Mouse (Mus musculus): ENCODE data around the gene Chst11.

Chst11 gene

DNA sequence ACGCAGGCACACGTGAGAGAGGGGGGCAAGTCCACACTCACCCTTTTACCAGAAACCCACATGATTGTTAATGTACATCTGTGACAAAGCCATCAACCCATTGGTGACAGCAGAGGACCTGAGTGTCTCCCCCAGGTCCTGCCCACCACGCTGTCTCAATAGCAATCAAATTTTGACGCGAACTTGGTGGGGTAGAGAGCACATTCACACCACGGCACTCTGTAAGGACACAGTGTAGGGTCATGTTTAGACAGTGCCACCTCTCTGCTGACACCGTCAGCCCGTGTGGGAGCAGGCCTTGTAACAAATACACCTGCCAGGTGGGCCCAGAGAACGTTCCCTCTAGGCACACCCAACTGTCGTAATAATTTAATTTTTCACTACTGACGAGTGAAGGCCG, 224.1 kb downstream of the Chst11 start:
- no peak for DNase-seq (ENCODE audit: low read depth, low spot score)

DNA sequence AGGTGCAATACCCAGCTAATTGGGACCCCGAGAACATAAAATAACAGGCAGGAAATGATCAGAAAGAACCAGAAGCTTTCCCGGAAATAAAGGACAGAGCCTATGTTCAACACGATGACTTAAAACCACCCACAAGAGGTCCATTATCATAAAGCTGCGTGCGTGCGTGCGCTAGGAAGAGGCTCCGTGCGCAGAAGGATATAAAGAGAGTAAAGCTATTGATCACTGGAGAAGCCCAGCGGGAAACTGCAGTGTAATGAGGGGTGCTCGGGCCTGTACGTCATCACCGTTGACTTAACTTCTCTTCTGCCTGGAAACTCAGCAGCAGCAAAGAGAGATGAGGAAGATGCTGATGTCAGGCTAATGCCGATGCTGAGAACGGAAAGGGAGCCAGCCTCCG, 224.8 kb downstream of the Chst11 start:
- DNase-seq (ENCODE audit: low read depth, low spot score): no peak

DNA sequence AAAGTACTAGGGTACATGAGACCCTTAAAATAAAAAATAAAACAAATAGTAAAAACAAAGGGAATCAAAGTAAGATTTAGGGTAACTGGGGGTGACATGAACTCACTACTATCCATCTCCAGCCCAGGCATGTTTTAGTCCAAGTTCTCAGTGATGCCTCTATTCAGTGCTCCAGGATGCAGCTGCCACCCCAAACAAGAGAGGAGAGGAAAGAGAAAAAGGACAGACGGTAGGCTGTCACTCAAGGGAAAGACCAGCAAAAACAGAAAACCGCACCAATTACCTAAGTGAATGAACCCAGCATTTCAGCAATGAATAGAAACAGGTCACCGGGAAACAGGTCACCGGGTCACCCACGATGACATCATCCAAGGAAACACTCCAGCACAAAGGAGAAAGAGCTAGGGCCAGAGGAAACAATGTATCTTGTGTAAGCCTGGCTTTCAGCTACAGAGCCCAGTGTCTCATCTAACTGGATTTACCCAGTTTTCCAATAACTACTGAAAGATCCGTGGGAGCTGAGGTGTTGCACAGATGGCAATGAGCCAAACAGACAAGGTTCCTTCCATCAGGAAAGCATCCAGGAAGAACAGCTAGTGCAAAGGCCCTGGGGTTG, 225.8 kb downstream of the Chst11 start:
- no peak for DNase-seq (ENCODE audit: low read depth, low spot score)

DNA sequence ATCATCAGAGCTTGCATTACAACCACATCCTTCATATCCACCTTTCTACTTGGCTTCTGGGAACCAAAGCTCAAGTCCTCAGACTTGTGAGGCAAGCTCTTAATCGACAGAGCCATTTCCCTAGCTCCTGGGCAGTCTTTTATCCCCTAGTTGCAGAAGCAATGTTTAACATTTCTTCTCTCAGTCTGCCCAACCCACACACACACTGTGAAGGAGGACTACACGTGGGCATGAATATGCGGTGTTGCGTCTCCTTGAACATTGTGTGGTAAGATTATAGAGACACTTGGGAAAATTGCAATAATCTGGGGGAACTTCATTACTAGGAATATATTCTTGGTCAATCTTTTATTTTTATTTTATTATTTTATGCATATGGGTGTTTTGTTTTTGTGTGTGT, 227.3 kb downstream of the Chst11 start:
- no peak for DNase-seq (ENCODE audit: low read depth, low spot score)

DNA sequence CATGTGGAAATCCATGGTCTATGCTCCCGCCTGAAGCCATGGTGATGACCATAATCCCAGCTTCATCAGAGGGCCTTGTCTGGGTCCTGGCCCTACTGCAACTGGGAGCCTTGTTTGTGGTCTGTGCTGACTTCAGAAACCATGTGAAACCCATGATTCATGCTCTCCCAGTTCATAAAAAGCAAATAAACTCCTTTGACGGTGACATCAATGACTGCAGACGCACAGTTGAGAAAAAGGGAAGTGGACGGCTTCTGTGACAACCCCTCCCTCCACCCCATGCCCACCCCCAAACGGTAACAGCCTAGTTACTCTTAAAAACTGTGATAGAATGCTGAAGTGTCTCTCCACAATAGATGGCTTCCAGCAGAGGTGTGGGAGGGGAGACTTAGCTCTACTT, 230.3 kb downstream of the Chst11 start:
- no peak for DNase-seq (ENCODE audit: low read depth, low spot score)

DNA sequence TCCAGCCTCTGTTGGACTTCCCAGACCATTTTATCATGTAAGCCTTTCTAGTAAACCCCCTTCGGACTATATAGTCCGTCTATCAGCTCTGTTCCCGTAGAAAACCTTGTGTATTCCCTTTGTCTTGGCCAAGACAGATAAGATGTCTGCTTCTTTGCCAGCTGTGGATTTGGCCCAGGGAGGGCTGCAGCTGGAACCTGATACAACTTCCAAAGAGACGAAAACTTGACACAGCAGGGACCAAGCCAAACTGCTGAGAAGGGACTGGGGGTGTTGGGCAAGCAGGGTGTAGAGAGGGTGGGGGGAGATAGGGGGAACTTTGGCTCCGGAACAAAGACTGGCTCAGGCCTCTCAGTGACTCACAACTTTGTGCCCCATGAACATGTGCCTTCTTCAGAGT, 232.0 kb downstream of the Chst11 start:
- no peak for DNase-seq (ENCODE audit: low read depth, low spot score)

DNA sequence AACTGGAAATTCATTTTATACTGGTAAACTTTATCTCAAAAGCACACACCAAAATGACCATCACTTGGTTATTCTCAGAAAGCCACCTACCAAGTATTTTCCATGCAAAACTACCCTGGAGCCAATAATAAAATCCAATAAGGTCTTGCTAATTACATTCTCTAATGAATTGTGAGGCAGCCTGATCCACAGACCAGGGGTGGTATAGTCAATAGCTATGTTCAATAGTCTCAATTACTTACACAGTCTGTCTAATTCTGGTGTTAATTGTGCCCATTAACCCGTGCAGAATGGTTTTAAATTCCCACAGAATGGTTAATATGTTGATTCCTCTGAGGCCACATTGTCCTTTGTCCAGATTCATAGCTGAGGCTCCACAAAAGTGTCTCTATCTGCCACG, 233.5 kb downstream of the Chst11 start:
- no peak for DNase-seq (ENCODE audit: low read depth, low spot score)

DNA sequence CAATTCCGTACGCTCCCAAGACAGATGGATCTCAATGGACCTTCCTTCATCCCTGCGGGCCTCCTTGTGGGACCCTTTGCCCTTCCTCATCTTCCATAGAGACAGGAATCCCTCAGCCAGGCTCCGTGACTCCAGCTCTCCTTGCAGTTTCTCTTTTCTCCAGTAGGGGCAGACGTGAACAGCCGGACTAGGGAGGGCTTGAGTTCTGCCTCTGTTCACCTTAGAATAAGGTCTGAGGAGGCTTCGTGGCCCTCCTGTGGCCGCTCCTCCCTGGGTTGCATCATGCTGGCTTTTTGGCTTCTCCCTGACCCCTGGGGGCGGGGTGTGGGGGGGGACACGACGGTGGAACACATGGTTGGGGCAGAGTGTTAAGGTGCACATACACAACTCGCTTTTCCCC, 234.4 kb downstream of the Chst11 start:
- peak; percentile 58 for DNase-seq (ENCODE audit: low read depth, low spot score)

DNA sequence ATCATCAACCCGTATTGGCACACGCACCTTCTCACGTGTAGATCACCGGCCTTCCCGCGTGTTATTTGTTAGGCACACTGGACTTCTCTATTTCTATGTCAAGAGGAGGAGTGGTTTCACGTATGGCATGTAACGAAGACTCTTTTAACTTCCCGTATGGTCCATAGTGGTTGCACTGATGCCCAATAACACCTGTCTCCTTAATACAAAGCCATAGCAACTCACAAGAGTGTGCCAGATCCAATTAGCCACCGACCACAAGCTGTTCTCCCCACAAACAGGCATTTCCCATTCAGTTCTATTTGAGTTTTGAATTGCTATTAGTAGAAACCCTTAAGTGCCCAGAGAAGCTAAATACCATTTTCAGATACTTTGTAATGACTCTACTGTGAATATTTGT, 234.9 kb downstream of the Chst11 start:
- no peak for DNase-seq (ENCODE audit: low read depth, low spot score)

DNA sequence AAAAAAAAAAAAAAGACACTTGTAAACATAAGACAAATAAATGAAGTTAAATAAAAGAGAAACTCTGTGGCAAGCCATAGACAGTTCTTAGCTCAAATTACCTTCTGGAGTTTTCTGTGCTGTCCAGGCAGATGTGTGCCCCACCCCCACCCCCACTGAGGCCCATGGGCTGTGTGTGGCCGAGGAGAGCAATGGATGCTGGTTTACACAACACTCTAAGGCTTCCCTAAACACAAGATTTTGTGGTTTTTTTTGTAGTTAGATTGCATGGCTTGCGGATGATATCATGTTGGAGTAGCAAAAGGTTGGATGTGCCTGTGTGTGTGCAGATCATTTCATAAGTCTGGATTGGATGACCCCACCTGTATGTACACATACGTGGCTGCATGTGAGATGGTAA, 235.5 kb downstream of the Chst11 start:
- no peak for DNase-seq (ENCODE audit: low read depth, low spot score)

DNA sequence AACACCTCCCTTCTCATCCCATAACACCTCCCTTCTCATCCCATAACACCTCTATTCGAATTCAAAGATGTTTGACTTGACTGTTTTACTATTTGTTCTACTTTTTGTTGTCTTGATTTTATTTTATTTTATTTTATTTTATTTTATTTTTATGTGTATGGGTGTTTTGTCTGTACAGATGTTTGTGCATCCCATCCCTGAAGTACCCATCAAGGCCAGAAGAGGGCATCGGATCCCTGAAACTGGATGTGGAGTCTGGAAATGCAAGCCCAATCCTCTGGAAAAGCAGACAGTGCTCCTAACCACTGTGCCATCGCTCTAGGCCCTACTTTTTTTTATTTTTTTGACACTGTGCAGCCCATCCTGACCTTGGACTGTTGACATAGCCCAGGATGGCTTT, 239.7 kb downstream of the Chst11 start:
- DNase-seq (ENCODE audit: low read depth, low spot score): peak; percentile 9

DNA sequence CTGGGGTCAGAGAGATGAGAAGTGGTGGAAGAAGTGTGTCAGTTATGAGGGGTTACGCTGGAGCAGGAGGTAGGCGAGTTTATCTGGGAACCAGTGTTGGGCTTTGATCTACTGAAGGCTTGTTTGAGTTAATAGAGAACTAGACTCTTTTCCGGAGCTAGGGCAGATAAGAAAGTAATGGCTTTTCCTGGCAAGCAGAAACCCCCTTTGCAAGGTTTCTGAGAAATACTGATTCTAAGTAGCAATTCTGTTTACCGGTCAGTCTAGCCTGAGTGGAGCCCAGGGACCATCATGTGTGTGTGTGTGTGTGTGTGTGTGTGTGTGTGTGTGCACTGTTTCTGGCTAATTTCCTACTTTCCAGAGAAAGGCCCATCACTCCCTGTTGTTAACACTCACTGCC, 243.3 kb downstream of the Chst11 start:
- DNase-seq (ENCODE audit: low read depth, low spot score): no peak

DNA sequence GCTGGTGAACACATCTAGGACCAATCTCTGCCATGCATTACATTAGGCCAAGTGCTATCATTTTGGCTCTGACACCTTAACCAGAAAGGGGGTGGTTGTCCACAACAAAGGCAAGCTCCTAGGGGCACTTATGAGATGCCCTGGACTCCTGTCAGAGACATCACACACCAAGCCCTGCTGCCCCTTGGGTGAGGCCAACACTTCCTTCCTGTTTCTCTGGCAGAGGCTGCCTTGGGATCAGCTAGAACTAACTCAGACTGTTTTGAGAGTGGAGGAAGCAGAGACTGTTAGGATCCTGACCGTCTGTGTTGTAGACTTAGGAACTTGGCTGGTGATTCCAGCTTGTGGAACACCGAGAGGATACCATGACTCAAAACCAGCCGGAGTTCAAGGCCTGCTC, 248.7 kb downstream of the Chst11 start:
- DNase-seq (ENCODE audit: low read depth, low spot score): no peak

DNA sequence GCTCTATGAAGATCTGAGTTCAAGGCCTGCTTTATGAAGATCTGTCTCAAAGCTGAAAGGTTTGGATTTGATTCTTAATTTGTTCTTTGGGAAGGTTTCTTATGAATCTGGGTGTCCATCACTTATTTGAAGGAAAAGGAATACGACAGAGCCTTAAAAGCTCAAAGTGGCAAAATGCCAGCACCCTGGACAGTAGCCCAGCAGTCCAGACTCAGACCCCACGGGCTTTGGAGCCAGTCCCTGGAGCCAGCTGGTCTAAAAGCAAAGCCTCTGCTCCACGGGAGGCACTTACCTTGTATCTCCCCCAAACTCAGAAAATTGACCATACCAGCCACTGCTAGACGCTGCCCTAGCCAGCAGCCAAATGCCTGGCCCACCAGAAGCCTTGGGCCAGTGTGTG, 249.1 kb downstream of the Chst11 start:
- no peak for DNase-seq (ENCODE audit: low read depth, low spot score)

DNA sequence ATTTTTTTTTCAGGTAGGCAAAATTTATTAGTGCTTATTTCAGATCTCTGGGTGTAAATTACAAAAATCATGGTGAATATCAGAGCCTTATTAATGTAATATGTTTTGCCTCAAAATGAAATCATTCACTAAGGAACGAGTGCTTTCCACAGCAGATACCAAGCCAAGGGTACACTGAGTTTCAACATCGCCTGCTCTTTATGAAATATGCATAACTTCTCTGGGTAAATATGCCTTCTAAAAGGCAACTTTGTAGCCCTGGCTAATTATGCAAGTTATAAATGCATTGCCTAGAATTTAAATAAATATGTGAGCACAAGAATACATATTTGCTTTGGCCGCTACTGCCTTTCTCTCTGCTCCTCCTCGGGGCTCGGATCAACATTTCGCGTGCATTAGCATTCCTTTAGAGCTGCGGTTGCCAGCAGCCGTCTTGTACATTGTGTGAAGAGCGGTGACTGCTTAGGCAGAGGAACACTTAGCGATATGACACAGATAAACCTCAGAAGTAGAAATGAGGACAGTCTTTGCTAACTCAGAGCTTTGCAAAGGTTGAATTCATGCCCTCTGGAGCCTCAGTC, 256.9 kb downstream of the Chst11 start:
- no peak for DNase-seq (ENCODE audit: low read depth, low spot score)

DNA sequence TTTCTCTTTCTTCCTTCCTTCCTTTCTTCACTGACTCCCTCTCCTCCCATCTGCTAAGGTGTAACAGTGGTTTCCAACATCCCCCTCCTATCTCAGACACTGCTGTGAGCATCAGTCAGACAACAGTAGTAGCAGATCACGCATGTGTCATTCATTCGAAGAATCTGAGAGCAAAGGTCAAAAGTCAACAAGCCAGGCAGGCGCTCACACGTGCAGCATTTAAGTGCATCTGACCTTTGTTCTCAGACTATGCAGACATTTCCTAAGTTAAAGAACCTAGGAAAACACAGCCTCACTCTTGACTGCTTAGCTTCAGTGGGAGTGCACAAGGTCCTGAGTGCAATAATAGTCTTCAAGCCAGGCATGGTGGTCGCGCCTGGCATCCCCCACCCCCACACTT, 258.8 kb downstream of the Chst11 start:
- no peak for DNase-seq (ENCODE audit: low read depth, low spot score)
